Mouse (Mus musculus) lung, postnatal 0 days (tissue): ENCODE data around the gene Syf2. TPM values are rescaled to one million over a fixed set of nuclear protein-coding genes. Genes with fewer than 3 reads are reported as not detected.

Source experiments
- ATAC-seq: fragments of 200-750 bp; cut with Nextera tagmentation; 2 replicates; pipeline ENCODE4 v1.8.0; 2017; ENCODE audit warnings: moderate library complexity
- DNase-seq: peaks from one replicate; pipeline ENCODE4 v3.0.0-alpha.2; 2016; ENCODE audit warnings: low spot score
- H3K27ac ChIP-seq: fragments of 300-500 bp; sonication (generic); 2 replicates; pipeline ENCODE4 v1.5.1; 2014; ENCODE audit warnings: antibody characterized with exemption, mild to moderate bottlenecking, low read length, mixed read lengths
- H3K27me3 ChIP-seq: fragments of 300-500 bp; sonication (generic); replicated peaks from 2 replicates; pipeline ENCODE4 v1.6.1; 2014; ENCODE audit warnings: low read length, mixed read lengths; ENCODE audit not compliant: insufficient read depth
- H3K36me3 ChIP-seq: fragments of 300-500 bp; sonication (generic); 2 replicates; pipeline ENCODE4 v1.6.1; 2014; ENCODE audit warnings: low read length, mixed read lengths; ENCODE audit not compliant: insufficient read depth
- H3K4me1 ChIP-seq: fragments of 300-500 bp; sonication (generic); 2 replicates; pipeline ENCODE4 v1.6.1; 2014; ENCODE audit warnings: antibody characterized with exemption, low read depth, low read length, mixed read lengths; ENCODE audit not compliant: insufficient read depth
- H3K4me2 ChIP-seq: fragments of 300-500 bp; sonication (generic); replicated peaks from 2 replicates; pipeline ENCODE4 v1.6.1; 2014; ENCODE audit warnings: low read depth, mild to moderate bottlenecking, low read length, moderate library complexity, mixed read lengths
- H3K4me3 ChIP-seq: fragments of 300-500 bp; sonication (generic); 2 replicates; pipeline ENCODE4 v1.5.1; 2014; ENCODE audit warnings: low read depth, low read length
- H3K9ac ChIP-seq: fragments of 300-500 bp; sonication (generic); replicated peaks from 2 replicates; pipeline ENCODE4 v1.6.1; 2014; ENCODE audit warnings: low read depth, mild to moderate bottlenecking
- H3K9me3 ChIP-seq: fragments of 300-500 bp; sonication (generic); 2 replicates; pipeline ENCODE4 v1.6.1; 2016; ENCODE audit warnings: low read length, mixed read lengths
- CTCF ChIP-seq: IDR thresholded peaks from 2 replicates; pipeline ENCODE4 v1.5.1; 2016; ENCODE audit warnings: antibody characterized with exemption, mild to moderate bottlenecking
- EP300 ChIP-seq: IDR thresholded peaks from 2 replicates; pipeline ENCODE4 v1.6.1; 2016; ENCODE audit warnings: antibody characterized with exemption, mild to moderate bottlenecking, control low read depth
- WGBS: fragments of 180-500 bp; shearing (Covaris S2); extraction: QIAGEN DNeasy Blood & Tissue Kit; methylation state at CpG from one replicate; pipeline ENCODE4 v1.1.7; 2014; 5-methylcytosine and 5-hydroxymethylcytosine counted together
- polyA plus RNA-seq: library from polyadenylated mRNA; unstranded; fragments of >200 nt; fragmentation: Nextera tagmentation; extraction: Ambion mirVana; gene quantifications from 2 replicates; pipeline ENCODE4 v1.2.1, GENCODE M21; 2015

Gene Syf2
- polyA plus RNA-seq, 1 experiment from 2014 or later, result 132 TPM

DNA sequence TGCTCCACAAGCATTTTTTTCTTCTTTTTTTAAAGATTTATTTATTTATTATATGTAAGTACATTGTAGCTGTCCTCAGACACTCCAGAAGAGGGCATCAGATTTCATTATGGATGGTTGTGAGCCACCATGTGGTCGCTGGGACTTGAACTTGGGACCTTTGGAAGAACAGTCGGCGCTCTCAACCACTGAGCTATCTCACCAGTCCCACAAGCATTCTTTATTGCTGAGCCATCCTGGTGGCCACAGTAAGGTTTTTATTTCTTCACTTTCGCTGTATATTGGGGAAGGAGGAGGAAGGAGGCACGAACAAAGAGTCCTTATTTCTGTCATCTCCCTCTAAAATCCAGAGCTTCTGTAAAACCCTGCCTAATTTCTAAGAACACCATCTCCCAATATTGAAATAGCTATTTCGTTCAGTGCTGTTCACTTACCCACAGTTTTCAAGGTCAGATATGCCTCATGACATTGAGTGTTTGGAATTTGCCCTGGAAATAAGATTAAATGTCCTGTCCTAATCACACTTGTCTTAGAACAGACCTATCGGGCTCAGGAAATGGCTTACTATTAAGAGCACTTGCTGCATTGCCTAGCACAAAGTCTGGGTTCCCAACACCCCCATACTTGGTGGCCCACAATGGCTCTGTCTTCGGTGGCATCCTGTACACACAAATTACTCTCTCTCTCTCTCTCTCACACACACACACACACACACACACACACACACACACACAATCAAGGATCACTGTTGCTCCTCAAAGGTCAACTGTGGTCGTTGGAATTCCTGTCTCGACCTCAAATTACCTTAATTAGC is 8.4 kb upstream of the Syf2 start:
- WGBS, result 56% methylated on average over 10 of the region's 10 CpGs
- TF ChIP-seq CTCF (no peak), EP300 (no peak)
- peaks cover 19% of the 10 kb centered on the region; the same call in 1 of the 2 replicates for H3K36me3 ChIP-seq
- DNase-seq, result peak; percentile 33
- peak overlapping the region; percentile 58; the same call in 1 of the 2 replicates for H3K9ac ChIP-seq
- peak overlapping the region; percentile 100 for H3K4me3 ChIP-seq
- peaks cover 5% of the 10 kb centered on the region; the same call in 1 of the 2 replicates for H3K4me1 ChIP-seq
- peak overlapping the region; percentile 95 for H3K27ac ChIP-seq
- peak overlapping the region; percentile 52 for H3K4me2 ChIP-seq
- ATAC-seq, result no peak
- no peaks in the 10 kb centered on the region for H3K27me3 ChIP-seq
- H3K9me3 ChIP-seq, result no peaks in the 10 kb centered on the region

DNA sequence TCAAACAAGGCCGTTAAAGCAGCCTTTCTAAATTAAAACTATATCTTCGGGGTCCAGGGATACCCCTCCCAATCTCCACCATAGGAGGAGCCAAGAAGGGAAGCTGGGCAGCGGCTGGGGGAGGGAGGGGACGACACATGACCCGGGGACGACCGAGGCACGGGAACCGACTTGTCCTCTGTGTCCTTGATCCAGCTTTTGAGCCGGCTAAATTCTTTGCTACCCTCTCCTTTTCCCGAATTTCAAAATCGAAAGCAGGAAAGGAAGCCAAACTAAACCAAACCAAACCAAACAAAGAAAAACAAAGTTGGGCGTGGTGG is 7.8 kb upstream of the Syf2 start:
- WGBS, result under 1% methylated on average over 13 of the region's 13 CpGs
- peak overlapping the region; percentile 58 for H3K9ac ChIP-seq
- no peaks in the 10 kb centered on the region for H3K27me3 ChIP-seq
- peak overlapping the region; percentile 95 for H3K27ac ChIP-seq
- peaks cover 24% of the 10 kb centered on the region for H3K36me3 ChIP-seq
- peaks cover 5% of the 10 kb centered on the region; the same call in 1 of the 2 replicates for H3K4me1 ChIP-seq
- peak; percentile 47 for ATAC-seq
- peak overlapping the region; percentile 52 for H3K4me2 ChIP-seq
- DNase-seq, result peak; percentile 84
- H3K9me3 ChIP-seq, result no peaks in the 10 kb centered on the region
- peak overlapping the region; percentile 100 for H3K4me3 ChIP-seq
- TF ChIP-seq CTCF (no peak), EP300 (no peak; the same call in 1 of the 2 replicates)

DNA sequence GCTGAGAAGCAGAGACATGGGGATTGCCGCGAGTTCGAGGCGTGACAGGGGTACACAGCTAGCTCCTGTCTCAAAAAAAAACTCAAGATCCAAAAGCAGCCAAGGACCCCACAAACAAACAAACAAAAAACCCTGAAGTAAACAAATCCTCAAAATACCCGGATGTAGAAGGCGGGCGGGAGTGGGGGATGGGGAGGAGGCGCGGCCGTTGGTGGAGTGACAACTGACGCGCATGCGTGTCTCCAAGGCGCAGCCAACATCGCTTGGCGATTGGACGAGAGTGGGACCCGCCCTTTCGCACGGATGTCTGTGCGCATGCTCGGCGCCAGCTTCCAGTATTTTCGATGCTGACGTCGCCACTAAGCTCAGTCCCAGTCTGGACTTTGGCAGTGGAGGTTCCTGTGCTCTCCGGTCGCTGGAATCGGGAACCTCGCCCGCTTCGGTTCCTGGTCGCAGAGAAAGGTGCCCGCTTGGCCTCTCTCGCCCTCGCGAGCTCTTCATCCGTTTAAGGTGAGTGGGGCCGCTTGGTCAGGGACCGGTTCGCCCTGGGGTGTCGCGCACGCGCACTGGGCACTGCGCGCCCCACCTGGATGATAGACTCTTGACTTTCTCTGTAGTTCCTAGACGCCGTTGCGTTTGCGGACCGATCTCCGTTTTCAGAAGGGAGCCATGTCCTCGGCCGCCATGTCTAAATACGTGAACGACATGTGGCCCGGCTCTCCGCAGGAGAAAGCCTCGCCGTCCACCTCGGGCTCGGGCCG is 7.3 kb upstream of the Syf2 start, which contains the start of gene Rsrp1:
Gene Rsrp1, plus strand, starts transcription at position 335 of the 761 bp plus-strand sequence.
- WGBS, result 0% methylated on average over 64 of the region's 64 CpGs
- H3K27me3 ChIP-seq, result no peaks in the 10 kb centered on the region
- peaks cover 5% of the 10 kb centered on the region; the same call in 1 of the 2 replicates for H3K4me1 ChIP-seq
- H3K36me3 ChIP-seq, result peaks cover 29% of the 10 kb centered on the region
- peak within 1 kb of the TSS; percentile 100 for H3K4me3 ChIP-seq
- H3K4me2 ChIP-seq, result peak within 1 kb of the TSS; percentile 69
- peak within 1 kb of the TSS; percentile 99 for H3K9ac ChIP-seq
- ATAC-seq (peak; percentile 92), DNase-seq (peak; percentile 100)
- no peaks in the 10 kb centered on the region for H3K9me3 ChIP-seq
- TF ChIP-seq CTCF (no peak), EP300 (peak; percentile 77)
- peak within 1 kb of the TSS; percentile 95 for H3K27ac ChIP-seq

DNA sequence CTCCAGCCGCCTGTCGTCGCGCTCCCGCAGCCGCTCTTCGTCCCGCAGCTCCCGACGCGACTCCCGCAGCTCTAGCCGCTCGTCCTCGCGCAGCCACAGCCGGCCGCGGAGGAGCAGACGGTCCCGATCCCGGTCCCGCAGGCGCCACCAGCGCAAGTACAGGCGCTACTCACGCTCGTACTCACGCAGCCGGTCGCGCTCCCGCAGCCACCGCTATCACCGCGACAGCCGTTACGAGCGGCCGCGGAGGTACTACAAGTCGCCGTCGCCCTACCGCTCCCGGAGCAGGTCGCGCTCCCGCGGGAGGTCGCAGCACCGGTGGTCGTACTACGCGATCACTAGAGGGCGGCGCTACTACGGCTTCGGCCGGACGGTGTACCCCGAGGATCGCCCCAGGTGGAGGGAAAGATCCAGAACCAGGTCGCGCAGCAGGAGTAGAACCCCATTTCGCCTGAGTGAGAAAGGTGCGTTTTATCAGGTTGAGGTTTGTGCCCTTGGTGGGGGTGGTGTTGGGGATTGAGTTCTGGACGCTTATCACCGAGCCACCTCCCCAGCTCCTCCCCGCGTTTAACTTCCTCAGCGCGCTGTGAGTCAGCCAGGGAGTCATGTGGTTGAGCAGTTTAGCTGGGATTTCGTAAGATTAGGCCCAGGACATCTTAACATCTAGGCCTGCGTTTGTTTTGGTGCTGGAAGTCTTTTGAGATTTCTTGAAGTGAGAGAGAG is 6.5 kb upstream of the Syf2 start:
- Histone ChIP-seq H3K4me2 (peak overlapping the region; percentile 69), H3K36me3 (peaks cover 29% of the 10 kb centered on the region), H3K4me3 (peak overlapping the region; percentile 100), H3K9me3 (no peaks in the 10 kb centered on the region), H3K4me1 (peaks cover 5% of the 10 kb centered on the region; the same call in 1 of the 2 replicates), H3K9ac (peak overlapping the region; percentile 99), H3K27ac (peak overlapping the region; percentile 95), H3K27me3 (no peaks in the 10 kb centered on the region)
- DNase-seq (peak; percentile 98), ATAC-seq (peak; percentile 72)
- TF ChIP-seq CTCF, result peak; percentile 32
- TF ChIP-seq EP300, result 0 out of 2 replicates have a peak, but pooled peaks have one; percentile 37
- WGBS, result under 1% methylated on average over 75 of the region's 75 CpGs

DNA sequence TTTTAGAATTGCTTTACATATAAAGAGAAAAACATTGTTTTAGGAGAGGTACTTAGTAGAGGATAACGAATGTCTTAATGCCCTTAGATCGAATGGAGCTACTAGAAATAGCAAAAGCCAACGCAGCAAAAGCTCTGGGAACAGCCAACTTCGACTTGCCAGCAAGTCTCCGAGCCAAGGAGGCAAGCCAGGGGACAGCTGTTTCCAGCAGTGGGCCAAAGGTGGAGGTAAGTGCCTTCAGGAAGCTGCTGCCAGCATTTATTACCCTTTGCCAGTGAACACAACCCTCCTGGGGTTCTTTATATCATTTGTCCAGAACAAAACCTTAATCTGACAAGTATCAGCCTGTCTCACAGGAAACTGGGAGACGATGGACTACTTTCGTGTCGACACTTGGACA is 5.5 kb upstream of the Syf2 start:
- Histone ChIP-seq H3K27me3 (no peaks in the 10 kb centered on the region), H3K27ac (no peak overlapping the region), H3K9me3 (no peaks in the 10 kb centered on the region), H3K4me3 (peak overlapping the region; percentile 100), H3K4me2 (peak overlapping the region; percentile 69), H3K36me3 (peaks cover 29% of the 10 kb centered on the region), H3K4me1 (peaks cover 7% of the 10 kb centered on the region; the same call in 1 of the 2 replicates), H3K9ac (0 out of 2 replicates have a peak overlapping the region, but pooled peaks have one; percentile 99)
- DNase-seq (no peak), ATAC-seq (no peak)
- no peak for TF ChIP-seq EP300
- no peak for TF ChIP-seq CTCF
- WGBS, result 44% methylated on average over 8 of the region's 8 CpGs
